Mouse (Mus musculus) stomach, postnatal 0 days (tissue): ENCODE measurements around the gene Stx17. TPM values are rescaled to one million over a fixed set of nuclear protein-coding genes. Genes with fewer than 3 reads are reported as not detected.

Experiments
- ATAC-seq: fragments of 200-750 bp; cut with Nextera tagmentation; 2 replicates; pipeline ENCODE4 v1.8.0; 2017; ENCODE audit not compliant: low FRiP score, low TSS enrichment
- DNase-seq: peaks from one replicate; pipeline ENCODE4 v3.0.0-alpha.2; 2016; ENCODE audit warnings: low spot score
- H3K27ac ChIP-seq: fragments of 300-500 bp; sonication (generic); replicated peaks from 2 replicates; pipeline ENCODE4 v1.5.1; 2014; ENCODE audit warnings: mild to moderate bottlenecking, control low read depth
- H3K27me3 ChIP-seq: fragments of 300-500 bp; sonication (generic); 2 replicates; pipeline ENCODE4 v1.6.1; 2014; ENCODE audit warnings: low read length; ENCODE audit not compliant: control insufficient read depth, insufficient read depth
- H3K36me3 ChIP-seq: fragments of 300-500 bp; sonication (generic); 2 replicates; pipeline ENCODE4 v1.6.1; 2014; ENCODE audit warnings: low read length, mixed read lengths; ENCODE audit not compliant: control insufficient read depth, insufficient read depth
- H3K4me1 ChIP-seq: fragments of 300-500 bp; sonication (generic); replicated peaks from 2 replicates; pipeline ENCODE4 v1.6.1; 2014; ENCODE audit warnings: antibody characterized with exemption; ENCODE audit not compliant: control insufficient read depth, insufficient read depth
- H3K4me2 ChIP-seq: fragments of 300-500 bp; sonication (generic); replicated peaks from 2 replicates; pipeline ENCODE4 v1.6.1; 2014; ENCODE audit warnings: low read depth, mild to moderate bottlenecking, control low read depth, moderate library complexity
- H3K4me3 ChIP-seq: fragments of 300-500 bp; sonication (generic); 2 replicates; pipeline ENCODE4 v1.5.1; 2014; ENCODE audit warnings: low read depth, low read length, control low read depth
- H3K9ac ChIP-seq: fragments of 300-500 bp; sonication (generic); 2 replicates; pipeline ENCODE4 v1.6.1; 2014; ENCODE audit warnings: mild to moderate bottlenecking, low read length, control low read depth, mixed read lengths
- H3K9me3 ChIP-seq: fragments of 300-500 bp; sonication (generic); 2 replicates; pipeline ENCODE4 v1.6.1; 2016; ENCODE audit warnings: low read length; ENCODE audit not compliant: control insufficient read depth
- CTCF ChIP-seq: IDR thresholded peaks from 2 replicates; pipeline ENCODE4 v1.5.1; 2016; ENCODE audit warnings: antibody characterized with exemption, low read depth, mild to moderate bottlenecking, moderate library complexity
- EP300 ChIP-seq: optimal IDR thresholded peaks from 2 replicates; pipeline ENCODE3; 2016; ENCODE audit warnings: antibody characterized with exemption
- WGBS: fragments of 180-500 bp; shearing (Covaris S2); extraction: QIAGEN DNeasy Blood & Tissue Kit; methylation state at CpG from one replicate; pipeline ENCODE4 v1.1.7; 2014; 5-methylcytosine and 5-hydroxymethylcytosine counted together
- microRNA counts: library from miRNA; unstranded; fragments of <30 nt; microRNA quantifications from one replicate; lab custom pipeline; 2015
- microRNA-seq: library from miRNA; unstranded; fragments of <30 nt; microRNA quantifications from one replicate; pipeline ENCODE4, GENCODE M21; 2016
- polyA plus RNA-seq: library from polyadenylated mRNA; unstranded; fragments of >200 nt; fragmentation: Nextera tagmentation; extraction: Ambion mirVana; gene quantifications from 2 replicates; pipeline ENCODE4 v1.2.1, GENCODE M21; 2015

The Stx17 gene
- polyA plus RNA-seq, 1 experiment from 2014 or later, result 28.4 TPM

DNA sequence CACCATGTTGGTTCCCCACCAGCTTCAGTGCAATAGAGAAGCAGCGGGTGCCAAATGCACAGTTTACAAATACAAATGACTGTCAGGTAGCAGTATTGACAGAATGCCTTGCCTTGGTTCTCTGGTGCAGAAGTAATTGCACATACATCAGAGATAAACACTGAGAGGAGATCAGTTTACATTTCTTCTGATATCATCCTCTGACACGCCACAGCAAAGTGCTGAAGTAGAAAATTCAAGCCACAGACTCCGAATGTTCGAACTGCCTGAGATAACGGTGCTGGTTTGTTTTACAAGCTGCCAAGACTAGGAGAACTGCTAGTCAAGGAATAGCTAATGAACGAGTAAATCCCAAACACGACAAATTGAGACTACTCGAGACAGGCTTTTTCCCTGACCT lies 73.7 kb downstream of the Stx17 start:
- WGBS, result 68% methylated on average over 8 of the region's 8 CpGs

DNA sequence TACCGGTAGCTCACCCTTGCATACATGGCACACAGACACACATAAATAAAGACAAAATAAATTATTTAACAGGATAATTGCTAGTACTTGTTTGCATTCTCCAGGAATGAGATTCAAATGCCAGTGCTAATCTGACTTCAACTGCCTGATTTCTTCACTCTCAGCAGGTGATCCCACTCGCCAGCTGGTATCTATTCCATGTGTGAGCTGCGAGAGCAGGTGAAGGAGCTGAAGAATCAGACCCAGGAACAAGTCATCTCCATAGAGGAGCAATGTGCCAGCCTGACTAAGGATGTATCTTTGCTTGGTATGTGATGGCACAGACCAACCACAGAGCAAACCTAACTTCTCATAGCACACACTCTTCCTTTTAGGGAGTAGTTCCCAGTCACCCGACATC lies 78.8 kb downstream of the Stx17 start:
- no peak for ATAC-seq
- H3K36me3 ChIP-seq, result peaks cover 2% of the 10 kb centered on the region; the same call in 1 of the 2 replicates
- H3K4me1 ChIP-seq, result no peaks in the 10 kb centered on the region
- no peaks in the 10 kb centered on the region for H3K27me3 ChIP-seq
- DNase-seq, result no peak
- H3K27ac ChIP-seq, result no peak overlapping the region
- H3K4me3 ChIP-seq, result no peak overlapping the region
- TF ChIP-seq EP300, result no peak
- WGBS, result 89% methylated on average over 4 of the region's 4 CpGs
- H3K9ac ChIP-seq, result no peak overlapping the region
- H3K4me2 ChIP-seq, result no peak overlapping the region
- H3K9me3 ChIP-seq, result no peaks in the 10 kb centered on the region

More for the DNA sequence above, 73.7 kb downstream of the Stx17 start:
- no peak for DNase-seq
- Histone ChIP-seq H3K4me1 (no peaks in the 10 kb centered on the region), H3K27me3 (no peaks in the 10 kb centered on the region), H3K4me2 (no peak overlapping the region), H3K36me3 (peaks cover 4% of the 10 kb centered on the region; the same call in 1 of the 2 replicates), H3K9ac (no peak overlapping the region), H3K9me3 (no peaks in the 10 kb centered on the region), H3K4me3 (no peak overlapping the region), H3K27ac (no peak overlapping the region)
- ATAC-seq, result no peak
- TF ChIP-seq EP300 (no peak), CTCF (no peak)

GRCm38 (mm10) chr4:48225173-48225572 lies 100.5 kb downstream of the Stx17 start:
- no peak overlapping the region for H3K27ac ChIP-seq
- no peaks in the 10 kb centered on the region for H3K36me3 ChIP-seq
- peak; percentile 80 for ATAC-seq
- 12% methylated on average over 2 of the region's 2 CpGs for WGBS
- no peak overlapping the region for H3K9ac ChIP-seq
- TF ChIP-seq EP300, result no peak
- peak; percentile 98 for TF ChIP-seq CTCF
- H3K9me3 ChIP-seq, result no peaks in the 10 kb centered on the region
- DNase-seq, result peak; percentile 76
- H3K4me3 ChIP-seq, result no peak overlapping the region
- H3K4me2 ChIP-seq, result no peak overlapping the region
- H3K4me1 ChIP-seq, result no peaks in the 10 kb centered on the region
- no peaks in the 10 kb centered on the region for H3K27me3 ChIP-seq

DNA sequence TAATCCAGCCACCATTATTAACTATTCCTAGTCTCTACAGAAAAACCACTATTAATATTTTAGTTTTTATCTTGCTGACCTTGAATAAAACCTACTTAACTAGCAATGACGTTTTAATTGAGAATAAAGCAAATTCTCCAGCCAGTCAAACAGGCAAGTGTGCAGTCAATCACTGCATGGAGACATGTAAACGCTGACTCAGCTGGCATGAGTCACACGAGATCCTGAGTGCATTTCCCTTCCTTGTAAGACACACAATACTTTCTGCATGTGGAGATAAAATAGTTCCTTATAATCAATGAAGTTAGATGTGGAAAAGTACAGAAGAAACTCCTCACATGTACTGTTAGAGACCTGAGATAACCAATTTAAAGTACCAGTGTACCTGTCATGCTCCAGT lies 100.9 kb downstream of the Stx17 start:
- Histone ChIP-seq H3K4me1 (no peaks in the 10 kb centered on the region), H3K9me3 (no peaks in the 10 kb centered on the region), H3K9ac (no peak overlapping the region), H3K4me3 (no peak overlapping the region), H3K4me2 (no peak overlapping the region), H3K27me3 (no peaks in the 10 kb centered on the region), H3K36me3 (no peaks in the 10 kb centered on the region), H3K27ac (peak overlapping the region; percentile 81; the same call in 1 of the 2 replicates)
- DNase-seq (peak; percentile 71), ATAC-seq (peak; percentile 89)
- 20% methylated on average over 3 of the region's 3 CpGs for WGBS
- TF ChIP-seq CTCF (no peak), EP300 (no peak)

GRCm38 (mm10) chr4:48226800-48227199 lies 102.1 kb downstream of the Stx17 start:
- TF ChIP-seq CTCF (no peak), EP300 (no peak)
- H3K9me3 ChIP-seq, result no peaks in the 10 kb centered on the region
- ATAC-seq (peak; percentile 89), DNase-seq (peak; percentile 53)
- WGBS, result 23% methylated on average over 3 of the region's 3 CpGs
- H3K9ac ChIP-seq, result no peak overlapping the region
- peak overlapping the region; percentile 81 for H3K27ac ChIP-seq
- no peak overlapping the region for H3K4me3 ChIP-seq
- no peak overlapping the region for H3K4me2 ChIP-seq
- H3K36me3 ChIP-seq, result no peaks in the 10 kb centered on the region
- H3K4me1 ChIP-seq, result no peaks in the 10 kb centered on the region
- no peaks in the 10 kb centered on the region for H3K27me3 ChIP-seq

MicroRNA genes within 50 kb of the gene (microRNA counts, 519-probe panel; counts per million panel counts)
- microRNA mmu-miR-1958 (lab: Ali Mortazavi, UCI), result not detected

Small RNA genes within 50 kb of the gene (microRNA-seq; reads per million reads assigned to microRNA genes)
- gene Mir1958, result not detected

Other genes with a start within 250 kb of the Stx17 start
- 0.34 and 1.5 TPM in 2 replicates for gene Nr4a3, start 79.8 kb upstream of the Stx17 start, polyA plus RNA-seq
- gene Erp44, start 154.6 kb downstream of the Stx17 start, polyA plus RNA-seq, result 118 and 121 TPM in 2 replicates
- 2.2 and 2.6 TPM in 2 replicates for gene Invs, start 154.8 kb downstream of the Stx17 start, polyA plus RNA-seq